Mouse (Mus musculus) embryonic fibroblast, embryonic 13.5 days (primary cell): ENCODE data around the gene Xpo6.

Source experiments
- CTCF ChIP-seq: IDR thresholded peaks from 2 replicates; pipeline ENCODE4 v1.5.1; 2011; ENCODE audit warnings: mild to moderate bottlenecking, control low read depth, low read length, moderate library complexity, borderline replicate concordance; ENCODE audit not compliant: insufficient read depth
- POLR2A ChIP-seq: IDR thresholded peaks from 2 replicates; pipeline ENCODE4 v1.6.1; 2011; ENCODE audit warnings: low read depth, mild to moderate bottlenecking, control low read depth, low read length, moderate library complexity

DNA sequence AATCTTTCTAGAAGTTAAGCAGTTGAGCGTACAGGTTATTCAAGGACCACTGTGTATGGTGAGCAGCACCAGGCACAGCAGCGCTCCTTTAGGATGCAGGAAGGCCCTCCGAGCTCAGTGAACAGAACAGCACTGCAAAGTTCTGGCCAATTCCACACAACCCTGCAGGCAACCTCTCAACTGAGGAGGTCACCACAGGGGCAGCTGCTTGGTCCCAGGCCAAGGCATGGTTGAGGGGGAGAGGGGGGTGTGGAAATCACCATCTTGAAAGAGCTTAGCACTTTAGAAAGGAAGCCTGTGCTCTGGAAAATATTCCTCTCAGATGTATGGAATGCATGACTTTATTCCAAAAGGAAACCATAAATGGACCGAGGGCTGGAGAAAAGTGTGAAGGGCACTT, 78.8 kb downstream of the Xpo6 start:
- TF ChIP-seq CTCF (no peak), POLR2A (no peak)
